In genomic region chr2:66041917-66042419, GRCm38 (mm10) we compare ENCODE assay signal across 9 mouse cellular contexts.
DNase-seq lines count a peak whose midpoint lies in the region; ATAC-seq and TF ChIP-seq lines count a peak whose summit lies in the region.
"Had no signal": no experiment of that assay in that cellular context is flagged by ENCODE, and none has a peak within 500 bp of the region (broad histone marks: within the 10 kb centered on the region; RNA-seq: fewer than 3 reads in every experiment).

No protein-coding gene starts in this region.

- H3K27ac ChIP-seq in embryonic facial prominence, embryonic 14.5 days (replicated peaks; ENCODE audit: low read depth, low read length), result no peak overlapping the region; the same call in 1 of the 2 replicates
- no peak overlapping the region for H3K27ac ChIP-seq in kidney, adult 2 months (ENCODE audit: insufficient read depth, low read depth, low read length)
- H3K27ac ChIP-seq in neural tube, embryonic 15.5 days (replicated peaks), result peak overlapping the region; percentile 45

- intact Hi-C loops in left cerebral cortex, postnatal 36 days (cut with DNase I), result loop anchor here (5.0 kb wide), 2 partner anchors 140 to 250 kb away; no protein-coding TSS in a partner anchor

- H3K4me2 ChIP-seq in embryonic facial prominence, embryonic 14.5 days (ENCODE audit: low read depth, low read length), result peak overlapping the region; percentile 5; the same call in 1 of the 2 replicates
- H3K4me2 ChIP-seq in neural tube, embryonic 15.5 days, result no peak overlapping the region

- no peaks in the 10 kb centered on the region for H3K9me3 ChIP-seq in embryonic facial prominence, embryonic 14.5 days (ENCODE audit: control insufficient read depth, low read length)
- no peaks in the 10 kb centered on the region for H3K9me3 ChIP-seq in neural tube, embryonic 15.5 days (replicated peaks)

- H3K36me3 ChIP-seq in embryonic facial prominence, embryonic 14.5 days (ENCODE audit: control insufficient read depth, insufficient read depth, low read length), result no peaks in the 10 kb centered on the region
- no peaks in the 10 kb centered on the region for H3K36me3 ChIP-seq in kidney, adult 2 months (ENCODE audit: control insufficient read depth, insufficient read depth, low read length)
- H3K36me3 ChIP-seq in neural tube, embryonic 15.5 days, result no peaks in the 10 kb centered on the region

- H3K27me3 ChIP-seq in embryonic facial prominence, embryonic 14.5 days (replicated peaks; ENCODE audit: control insufficient read depth, insufficient read depth, low read length), result no peaks in the 10 kb centered on the region
- H3K27me3 ChIP-seq in kidney, adult 2 months (replicated peaks; ENCODE audit: control insufficient read depth, insufficient read depth, low read length), result no peaks in the 10 kb centered on the region
- H3K27me3 ChIP-seq in neural tube, embryonic 15.5 days (replicated peaks), result no peaks in the 10 kb centered on the region
- H3K27me3 ChIP-seq: megakaryocyte, embryonic 14.5 days had no signal

- TF ChIP-seq CTCF in kidney, adult 2 months (conservative IDR thresholded peaks at IDR 0.05; ENCODE audit: insufficient read depth, insufficient read length, low read depth, low read length), result peak; percentile 47; the same call in 1 of the 2 replicates

- no peak overlapping the region for H3K4me3 ChIP-seq in embryonic facial prominence, embryonic 14.5 days (ENCODE audit: low read depth, low read length)
- no peak overlapping the region for H3K4me3 ChIP-seq in kidney, adult 2 months (ENCODE audit: insufficient read depth, low read depth, low read length)
- H3K4me3 ChIP-seq in neural tube, embryonic 15.5 days (replicated peaks), result no peak overlapping the region
- H3K4me3 ChIP-seq: megakaryocyte, embryonic 14.5 days had no signal

- no peak for TF ChIP-seq POLR2A in kidney, adult 2 months (IDR thresholded peaks at IDR 0.05; ENCODE audit: low read depth, low read length)

- peak; percentile 84 for DNase-seq in ES-CJ7 (ENCODE audit: low read depth, low spot score)
- peak; percentile 26 to 44 for DNase-seq in adrenal gland, postnatal 36 days
- peak; percentile 79 for DNase-seq in embryonic facial prominence, embryonic 14.5 days (ENCODE audit: low spot score)
- peak; percentile 63 for DNase-seq in kidney, adult 2 months
- DNase-seq in left cerebral cortex, postnatal 36 days (ENCODE audit: low spot score in 2 of 2), result peak; percentile 52 to 57
- no peak for DNase-seq in thymus, postnatal 36 days

- ATAC-seq in embryonic facial prominence, embryonic 14.5 days (ENCODE audit: low read depth), result peak; percentile 91
- ATAC-seq in neural tube, embryonic 15.5 days (ENCODE audit: low FRiP score), result peak; percentile 79
- no peak for ATAC-seq in monocyte, adult 5-6 weeks (replicated peaks; ENCODE audit: insufficient number of reproducible peaks, low FRiP score, low TSS enrichment, poor library complexity, severe bottlenecking)

- H3K9ac ChIP-seq in embryonic facial prominence, embryonic 14.5 days (ENCODE audit: low read depth, low read length), result no peak overlapping the region
- no peak overlapping the region for H3K9ac ChIP-seq in neural tube, embryonic 15.5 days (replicated peaks)

- WGBS in embryonic facial prominence, embryonic 14.5 days, result 49% methylated on average over 9 of the region's 9 CpGs
- WGBS in kidney, adult 2 months, result 51% methylated on average over 9 of the region's 9 CpGs
- whole genome bisulfite sequencing in neural tube, embryonic 15.5 days, result 51% methylated on average over 9 of the region's 9 CpGs

- H3K4me1 ChIP-seq in embryonic facial prominence, embryonic 14.5 days (ENCODE audit: control insufficient read depth, insufficient read depth, low read length), result no peaks in the 10 kb centered on the region
- no peaks in the 10 kb centered on the region for H3K4me1 ChIP-seq in kidney, adult 2 months (ENCODE audit: control insufficient read depth, insufficient read depth, low read length)
- H3K4me1 ChIP-seq in neural tube, embryonic 15.5 days, result peaks cover 20% of the 10 kb centered on the region
- H3K4me1 ChIP-seq: megakaryocyte, embryonic 14.5 days had no signal

Comparison
In these comparisons a context has a peak if more than half of its experiments do, and no peak if none do; other contexts are left out.
1. DNase-seq: peak in ES-CJ7 (single experiment), adrenal gland, postnatal 36 days (2 of 2), embryonic facial prominence, embryonic 14.5 days (single experiment), kidney, adult 2 months (single experiment) and left cerebral cortex, postnatal 36 days (2 of 2); none in thymus, postnatal 36 days (0 of 2).